Mouse (Mus musculus): ENCODE data around the gene Prmt7.
"Not testable (repeated sequence)": the region's sequence is repeated elsewhere in the genome, so short reads cannot be mapped to it uniquely, and the experiment has no call there.

The Prmt7 gene

DNA sequence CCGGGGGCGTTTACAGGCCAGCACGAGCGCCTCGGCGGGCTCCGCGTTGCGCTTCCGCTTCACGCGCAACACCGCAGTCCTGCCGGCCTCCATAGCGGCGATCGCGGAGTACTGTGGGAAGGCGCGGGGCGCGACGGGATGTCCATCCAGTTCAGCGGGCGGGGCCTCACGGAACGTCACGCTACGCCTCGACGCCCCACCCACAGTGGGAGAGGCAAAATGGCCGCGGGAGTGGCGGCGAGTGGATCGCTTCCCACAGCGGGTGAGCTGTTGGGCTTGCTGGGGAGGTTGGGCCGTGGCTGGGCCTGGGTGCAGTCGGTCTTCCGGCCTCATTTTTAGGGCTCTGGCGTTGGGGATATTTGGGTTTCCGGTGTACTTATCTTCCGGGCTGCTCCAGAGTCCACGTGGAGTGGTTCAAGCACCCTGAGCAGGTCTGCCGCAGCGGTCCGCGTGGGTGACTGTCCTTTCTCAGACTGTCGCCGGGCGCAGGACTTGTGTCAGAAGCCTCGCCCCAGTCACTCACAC, at the start of gene Prmt7, which contains the start of gene Slc7a6os:
TSS of gene Prmt7 (plus strand) at position 116 of the 525 bp plus-strand sequence.
TSS of gene Slc7a6os (minus strand) at position 115 of the 525 bp plus-strand sequence.
- DNase-seq (ENCODE audit: low read depth, low spot score): peak; percentile 94

- DNase-seq (ENCODE audit: low read depth, low spot score): no peak
Measured at GRCm38 (mm10) chr8:106163251-106163650, 47.5 kb upstream of the Prmt7 start.

- peak; percentile 69 for DNase-seq (ENCODE audit: low read depth, low spot score)
Measured at GRCm38 (mm10) chr8:106165460-106165859, 45.3 kb upstream of the Prmt7 start.

GRCm38 (mm10) chr8:106168356-106169016, 42.2 kb upstream of the Prmt7 start, which contains the start of gene Slc7a6:
TSS of gene Slc7a6 (plus strand) at chr8:106168857.
- DNase-seq (ENCODE audit: low read depth, low spot score): peak; percentile 93

GRCm38 (mm10) chr8:106169017-106169933, 41.5 kb upstream of the Prmt7 start:
- no peak for DNase-seq (ENCODE audit: low read depth, low spot score)

GRCm38 (mm10) chr8:106169934-106170480, 40.7 kb upstream of the Prmt7 start:
- peak; percentile 25 for DNase-seq (ENCODE audit: low read depth, low spot score)

DNA sequence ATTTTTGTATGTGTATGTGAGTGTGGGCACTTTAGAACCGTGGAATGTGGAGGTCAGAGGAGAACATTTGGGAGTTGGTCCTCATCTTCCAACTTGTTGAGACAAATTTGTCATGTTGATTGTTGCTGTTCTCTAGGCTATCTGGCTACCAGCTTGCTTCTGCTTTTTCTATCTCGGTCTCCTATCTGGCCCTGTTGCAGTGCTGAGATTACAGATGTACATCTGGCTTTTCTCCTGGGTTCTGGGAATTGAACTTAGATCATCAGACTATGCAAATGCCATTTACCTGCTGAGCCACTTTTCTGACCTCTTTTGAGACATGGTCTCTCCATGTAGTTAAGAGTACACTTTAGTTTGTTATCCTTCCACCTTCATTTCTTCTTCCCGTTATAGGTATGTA, 37.2 kb upstream of the Prmt7 start:
- DNase-seq (ENCODE audit: low read depth, low spot score): no peak

DNA sequence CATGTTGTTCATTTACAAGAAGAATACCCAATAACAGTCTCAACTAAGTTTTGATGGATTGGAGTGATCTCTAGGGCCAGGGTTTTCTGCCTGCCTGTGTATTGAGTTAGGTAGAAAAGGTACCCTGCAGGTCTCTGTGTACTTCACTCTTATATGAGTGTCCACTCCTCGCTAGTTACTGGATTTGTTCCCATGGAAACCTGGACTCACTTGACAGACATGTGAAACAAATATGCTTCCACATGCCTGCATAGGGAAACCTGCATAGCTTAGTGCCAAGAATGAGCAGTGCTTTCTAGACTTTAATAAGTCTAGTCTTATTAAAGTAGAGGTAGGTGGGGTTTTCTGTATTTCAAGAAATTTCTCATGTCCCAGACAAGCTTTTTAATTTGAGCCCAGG, 33.8 kb upstream of the Prmt7 start:
- no peak for DNase-seq (ENCODE audit: low read depth, low spot score)

GRCm38 (mm10) chr8:106177594-106177993, 33.1 kb upstream of the Prmt7 start:
- no peak for DNase-seq (ENCODE audit: low read depth, low spot score)

DNA sequence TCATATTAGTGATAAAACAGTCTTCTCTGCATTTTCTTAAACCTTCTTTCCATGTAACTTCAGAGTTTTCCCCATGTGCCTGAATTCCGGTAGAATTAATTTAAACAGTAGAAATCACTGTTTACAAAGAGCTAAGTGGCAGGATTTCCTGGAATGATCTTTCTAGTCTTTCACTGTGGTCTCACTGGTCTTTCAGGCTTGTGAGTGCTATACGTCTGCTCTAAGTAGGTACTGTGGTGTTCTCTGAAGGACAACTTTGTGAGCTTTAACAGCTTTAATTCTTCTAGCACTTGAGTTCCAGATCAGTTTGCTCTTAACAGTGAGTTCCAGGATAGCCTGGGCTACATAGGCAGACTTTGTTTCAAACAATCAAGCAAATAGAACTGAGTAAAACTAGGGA, 32.3 kb upstream of the Prmt7 start:
- no peak for DNase-seq (ENCODE audit: low read depth, low spot score)

GRCm38 (mm10) chr8:106185628-106186270, 25.0 kb upstream of the Prmt7 start:
- no peak for DNase-seq (ENCODE audit: low read depth, low spot score)

GRCm38 (mm10) chr8:106186394-106186793, 24.3 kb upstream of the Prmt7 start:
- no peak for DNase-seq (ENCODE audit: low read depth, low spot score)

DNA sequence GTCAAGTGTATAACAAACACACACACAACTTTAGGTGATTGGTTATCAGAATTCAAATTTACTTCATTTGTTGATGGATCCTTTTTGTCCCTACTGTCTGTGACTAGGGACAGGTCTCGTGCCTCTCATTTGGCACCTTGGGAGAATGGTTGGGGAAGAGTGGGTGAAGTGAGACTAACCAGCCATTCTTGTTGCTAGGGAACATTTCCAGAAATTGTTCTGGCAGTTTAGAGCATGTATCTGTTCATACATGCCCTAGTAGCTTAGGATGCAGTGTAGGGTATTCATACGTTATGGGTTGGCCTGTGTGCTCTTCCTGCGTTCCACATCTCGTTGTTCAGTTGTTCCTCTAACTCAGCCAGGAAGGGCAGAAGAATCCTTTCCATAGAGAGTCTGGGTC, 21.6 kb upstream of the Prmt7 start:
- DNase-seq (ENCODE audit: low read depth, low spot score): no peak

GRCm38 (mm10) chr8:106191639-106192038, 19.1 kb upstream of the Prmt7 start:
- no peak for DNase-seq (ENCODE audit: low read depth, low spot score)

DNA sequence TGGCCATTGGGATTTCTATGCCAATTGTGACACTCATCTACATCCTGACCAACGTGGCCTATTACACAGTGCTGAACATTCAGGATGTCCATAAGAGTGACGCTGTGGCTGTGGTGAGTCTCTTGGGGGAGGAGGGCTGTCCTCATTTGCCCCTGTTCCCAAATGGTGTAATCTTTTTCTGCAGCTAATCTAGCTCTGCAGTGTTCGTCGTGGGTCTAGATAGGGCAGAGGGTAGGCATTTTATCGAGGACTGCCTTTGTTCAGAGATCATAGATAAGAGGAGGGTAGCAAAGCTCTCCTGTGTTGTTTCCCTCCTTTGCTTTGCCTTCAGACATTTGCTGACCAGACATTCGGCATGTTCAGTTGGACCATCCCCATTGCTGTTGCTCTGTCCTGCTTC, 17.6 kb upstream of the Prmt7 start:
- DNase-seq (ENCODE audit: low read depth, low spot score): no peak

DNA sequence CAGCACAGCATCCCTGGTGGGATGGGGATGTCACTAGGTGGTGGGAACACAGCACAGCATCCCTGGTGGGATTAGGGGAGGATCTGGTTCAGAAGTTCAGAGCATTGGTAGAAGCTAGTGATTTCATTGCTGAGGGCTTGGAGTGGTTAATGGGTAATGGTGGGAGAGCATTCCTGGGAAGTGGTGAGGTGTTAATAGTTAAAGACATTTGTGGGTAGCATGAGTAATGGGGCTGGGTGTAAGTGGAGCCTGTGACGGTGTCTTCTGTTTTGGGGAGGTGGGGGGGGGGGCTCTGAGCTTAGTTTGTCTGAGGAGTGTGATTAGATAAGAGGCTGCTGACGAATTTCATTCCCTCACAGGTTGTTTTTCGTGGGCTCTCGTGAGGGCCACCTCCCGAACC, 16.7 kb upstream of the Prmt7 start:
- no peak for DNase-seq (ENCODE audit: low read depth, low spot score)

- peak; percentile 41 for DNase-seq (ENCODE audit: low read depth, low spot score)
Measured at GRCm38 (mm10) chr8:106198741-106199140, 12.0 kb upstream of the Prmt7 start.

DNA sequence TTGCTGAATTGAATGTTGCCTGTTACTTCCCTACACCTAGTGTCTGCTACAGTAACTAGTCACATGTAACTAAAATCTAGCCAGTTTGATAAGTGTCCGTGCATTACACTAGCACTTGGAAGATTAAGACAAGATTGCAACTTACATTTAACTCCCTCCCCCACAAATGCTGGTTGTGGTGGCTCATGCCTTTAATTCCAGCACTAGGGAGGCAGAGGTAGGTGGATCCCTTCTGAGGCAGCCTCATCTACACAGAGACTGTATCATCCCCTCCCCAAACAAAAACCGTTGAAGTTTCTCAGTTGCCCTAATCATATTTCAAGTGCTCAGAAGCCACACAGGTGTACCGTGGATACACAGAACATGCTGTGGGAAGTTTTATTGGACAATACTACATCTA, 11.1 kb upstream of the Prmt7 start:
- DNase-seq (ENCODE audit: low read depth, low spot score): not testable (repeated sequence)

DNA sequence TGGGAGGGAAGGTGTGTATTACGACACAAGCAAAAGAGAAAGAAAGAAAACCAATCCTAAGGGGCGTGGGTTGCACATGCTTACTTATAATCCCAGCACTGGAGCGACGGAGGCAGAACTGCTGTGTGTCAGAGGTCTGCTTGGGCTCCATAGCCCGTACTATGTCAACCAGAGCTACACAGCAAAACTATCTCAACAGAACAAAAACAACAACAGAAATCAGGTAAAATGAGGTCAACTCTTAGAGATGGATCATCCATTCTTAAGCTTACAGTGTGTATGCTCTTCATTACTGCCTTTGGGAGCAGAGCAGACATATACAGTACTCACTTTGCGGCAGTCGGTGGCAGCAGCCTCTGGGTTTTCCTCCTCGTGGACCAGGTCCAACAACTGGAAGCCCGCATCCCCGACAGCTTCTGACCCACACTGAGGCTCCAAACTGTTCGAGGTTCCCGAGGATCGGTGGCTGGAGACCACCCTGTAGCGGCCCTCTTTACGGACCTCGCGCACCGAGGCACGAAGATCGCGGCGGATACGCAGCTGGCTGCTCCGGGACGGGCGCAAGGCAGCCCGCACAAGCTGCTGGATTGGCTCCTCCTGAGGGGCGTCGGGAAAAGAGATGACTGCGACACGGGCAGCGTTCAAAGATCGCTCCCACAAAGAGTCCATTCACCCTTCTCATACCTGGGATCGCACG, 553 bp upstream of the Prmt7 start:
- peak; percentile 45 for DNase-seq (ENCODE audit: low read depth, low spot score)

GRCm38 (mm10) chr8:106211421-106211820, 685 bp downstream of the Prmt7 start:
- no peak for DNase-seq (ENCODE audit: low read depth, low spot score)

- DNase-seq (ENCODE audit: low read depth, low spot score): no peak
Measured at GRCm38 (mm10) chr8:106213959-106214358, 3.2 kb downstream of the Prmt7 start.
